Comparison of ENCODE assay signal across 13 mouse cellular contexts in genomic region chr5:140064521-140064920, GRCm38 (mm10).
"Had no signal": no experiment of that assay in that cellular context is flagged by ENCODE, and none has a peak within 500 bp of the region (broad histone marks: within the 10 kb centered on the region; RNA-seq: fewer than 3 reads in every experiment).

No protein-coding gene starts in this region.

- DNase-seq: lung, adult 18-20 months; lung, embryonic 14.5 days; lung, postnatal 10 days; lung, postnatal 4 days; right cerebral cortex, postnatal 25 days; right cerebral cortex, postnatal 4 days; spleen, adult 18-20 months; thymus, adult 18-20 months; thymus, postnatal 25 days; thymus, postnatal 4 days had no signal

- ATAC-seq: midbrain, embryonic 13.5 days; midbrain, embryonic 15.5 days had no signal

- H3K27ac ChIP-seq: midbrain, embryonic 13.5 days; midbrain, embryonic 15.5 days; neural tube, embryonic 12.5 days had no signal

- H3K4me3 ChIP-seq: midbrain, embryonic 13.5 days; midbrain, embryonic 15.5 days; neural tube, embryonic 12.5 days had no signal
